Mouse (Mus musculus): ENCODE measurements at regions not wholly inside any gene's neighbourhood (a gene's known extent, or its start where the extent isn't known, plus 50 kb on each side); places are given as distances from the start of the nearest gene placed in this dataset.
A peak's percentile ranks its signal among the peaks of the same experiment; 100 is the strongest.

- H3K27ac ChIP-seq (ENCODE audit: low read depth, low read length), result no peak overlapping the region
- H3K36me3 ChIP-seq (ENCODE audit: control insufficient read depth, insufficient read depth, low read length), result no peaks in the 10 kb centered on the region
- ATAC-seq (ENCODE audit: low FRiP score) (peak; percentile 66; the same call in 1 of the 2 replicates), DNase-seq (ENCODE audit: low spot score, missing footprints) (peak; percentile 87)
- H3K9ac ChIP-seq (ENCODE audit: low read length), result no peak overlapping the region
- H3K4me2 ChIP-seq, result no peak overlapping the region
- H3K27me3 ChIP-seq (ENCODE audit: control insufficient read depth, insufficient read depth, low read length), result no peaks in the 10 kb centered on the region
- H3K9me3 ChIP-seq (ENCODE audit: control insufficient read depth, low read length), result no peaks in the 10 kb centered on the region
- no peak overlapping the region for H3K4me3 ChIP-seq (ENCODE audit: low read depth, low read length)
- H3K4me1 ChIP-seq (ENCODE audit: control insufficient read depth, insufficient read depth, low read length), result peaks cover 2% of the 10 kb centered on the region; the same call in 1 of the 2 replicates
- WGBS, result 9% methylated on average over 5 of the region's 5 CpGs
These were observed 535.4 kb upstream of the Sel1l start for GRCm38 (mm10) chr12:92384266-92384937.

- Histone ChIP-seq H3K4me1 (ENCODE audit: control insufficient read depth, insufficient read depth, low read length) (peaks cover 1% of the 10 kb centered on the region; the same call in 1 of the 2 replicates), H3K27ac (ENCODE audit: low read depth, low read length) (no peak overlapping the region), H3K4me2 (no peak overlapping the region), H3K36me3 (ENCODE audit: control insufficient read depth, insufficient read depth, low read length) (no peaks in the 10 kb centered on the region), H3K27me3 (ENCODE audit: control insufficient read depth, insufficient read depth, low read length) (no peaks in the 10 kb centered on the region), H3K9ac (ENCODE audit: low read length) (no peak overlapping the region), H3K9me3 (ENCODE audit: control insufficient read depth, low read length) (no peaks in the 10 kb centered on the region), H3K4me3 (ENCODE audit: low read depth, low read length) (no peak overlapping the region)
- ATAC-seq (ENCODE audit: low FRiP score) (no peak), DNase-seq (ENCODE audit: low spot score, missing footprints) (no peak)
- WGBS, result 75% methylated on average over 3 of the region's 3 CpGs
These were observed 530.2 kb upstream of the Sel1l start for GRCm38 (mm10) chr12:92379130-92379529.

- no peak for ATAC-seq (ENCODE audit: low FRiP score)
- no peak overlapping the region for H3K4me3 ChIP-seq (ENCODE audit: low read depth, low read length)
- H3K9me3 ChIP-seq (ENCODE audit: control insufficient read depth, low read length), result no peaks in the 10 kb centered on the region
- H3K4me2 ChIP-seq, result no peak overlapping the region
- DNase-seq (ENCODE audit: low spot score, missing footprints), result no peak
- no peaks in the 10 kb centered on the region for H3K36me3 ChIP-seq (ENCODE audit: control insufficient read depth, insufficient read depth, low read length)
- H3K27me3 ChIP-seq (ENCODE audit: control insufficient read depth, insufficient read depth, low read length), result no peaks in the 10 kb centered on the region
- H3K27ac ChIP-seq (ENCODE audit: low read depth, low read length), result no peak overlapping the region
- no peaks in the 10 kb centered on the region for H3K4me1 ChIP-seq (ENCODE audit: control insufficient read depth, insufficient read depth, low read length)
- 85% methylated on average over 5 of the region's 5 CpGs for WGBS
- H3K9ac ChIP-seq (ENCODE audit: low read length), result no peak overlapping the region
These were observed 517.0 kb upstream of the Sel1l start for GRCm38 (mm10) chr12:92365926-92366325.

- Histone ChIP-seq H3K4me1 (ENCODE audit: control insufficient read depth, insufficient read depth, low read length) (no peaks in the 10 kb centered on the region), H3K9ac (ENCODE audit: low read length) (no peak overlapping the region), H3K4me2 (no peak overlapping the region), H3K4me3 (ENCODE audit: low read depth, low read length) (no peak overlapping the region), H3K27me3 (ENCODE audit: control insufficient read depth, insufficient read depth, low read length) (no peaks in the 10 kb centered on the region), H3K27ac (ENCODE audit: low read depth, low read length) (no peak overlapping the region), H3K36me3 (ENCODE audit: control insufficient read depth, insufficient read depth, low read length) (no peaks in the 10 kb centered on the region), H3K9me3 (ENCODE audit: control insufficient read depth, low read length) (no peaks in the 10 kb centered on the region)
- no peak for DNase-seq (ENCODE audit: low spot score, missing footprints)
- no peak for ATAC-seq (ENCODE audit: low FRiP score)
- 72% methylated on average over 4 of the region's 4 CpGs for whole genome bisulfite sequencing
These were observed 504.7 kb upstream of the Sel1l start for GRCm38 (mm10) chr12:92353386-92354257.

- H3K4me2 ChIP-seq, result no peak overlapping the region
- no peak overlapping the region for H3K27ac ChIP-seq (ENCODE audit: low read depth, low read length)
- H3K4me1 ChIP-seq (ENCODE audit: control insufficient read depth, insufficient read depth, low read length), result no peaks in the 10 kb centered on the region
- no peak overlapping the region for H3K9ac ChIP-seq (ENCODE audit: low read length)
- H3K27me3 ChIP-seq (ENCODE audit: control insufficient read depth, insufficient read depth, low read length), result no peaks in the 10 kb centered on the region
- no peaks in the 10 kb centered on the region for H3K36me3 ChIP-seq (ENCODE audit: control insufficient read depth, insufficient read depth, low read length)
- DNase-seq (ENCODE audit: low spot score, missing footprints) (no peak), ATAC-seq (ENCODE audit: low FRiP score) (no peak)
- 70% methylated on average over 1 of the region's 1 CpGs for WGBS
- no peak overlapping the region for H3K4me3 ChIP-seq (ENCODE audit: low read depth, low read length)
- no peaks in the 10 kb centered on the region for H3K9me3 ChIP-seq (ENCODE audit: control insufficient read depth, low read length)
These were observed 469.3 kb upstream of the Sel1l start for GRCm38 (mm10) chr12:92318241-92318640.

- H3K4me3 ChIP-seq (ENCODE audit: low read depth, low read length), result no peak overlapping the region
- ATAC-seq (ENCODE audit: low FRiP score) (no peak), DNase-seq (ENCODE audit: low spot score, missing footprints) (no peak)
- no peak overlapping the region for H3K9ac ChIP-seq (ENCODE audit: low read length)
- H3K9me3 ChIP-seq (ENCODE audit: control insufficient read depth, low read length), result no peaks in the 10 kb centered on the region
- H3K36me3 ChIP-seq (ENCODE audit: control insufficient read depth, insufficient read depth, low read length), result no peaks in the 10 kb centered on the region
- no peaks in the 10 kb centered on the region for H3K4me1 ChIP-seq (ENCODE audit: control insufficient read depth, insufficient read depth, low read length)
- no peaks in the 10 kb centered on the region for H3K27me3 ChIP-seq (ENCODE audit: control insufficient read depth, insufficient read depth, low read length)
- 95% methylated on average over 3 of the region's 3 CpGs for WGBS
- H3K27ac ChIP-seq (ENCODE audit: low read depth, low read length), result no peak overlapping the region
- H3K4me2 ChIP-seq, result no peak overlapping the region
These were observed 468.7 kb upstream of the Sel1l start for GRCm38 (mm10) chr12:92317609-92318008.

GRCm38 (mm10) chr12:92316285-92316684 lies 467.3 kb upstream of the Sel1l start:
- no peak overlapping the region for H3K9ac ChIP-seq (ENCODE audit: low read length)

GRCm38 (mm10) chr12:92315820-92316219 lies 466.9 kb upstream of the Sel1l start:
- ATAC-seq (ENCODE audit: low FRiP score) (no peak), DNase-seq (ENCODE audit: low spot score, missing footprints) (no peak)
- Histone ChIP-seq H3K4me1 (ENCODE audit: control insufficient read depth, insufficient read depth, low read length) (no peaks in the 10 kb centered on the region), H3K9me3 (ENCODE audit: control insufficient read depth, low read length) (no peaks in the 10 kb centered on the region), H3K4me3 (ENCODE audit: low read depth, low read length) (no peak overlapping the region), H3K4me2 (no peak overlapping the region), H3K27me3 (ENCODE audit: control insufficient read depth, insufficient read depth, low read length) (no peaks in the 10 kb centered on the region), H3K27ac (ENCODE audit: low read depth, low read length) (no peak overlapping the region), H3K9ac (ENCODE audit: low read length) (no peak overlapping the region), H3K36me3 (ENCODE audit: control insufficient read depth, insufficient read depth, low read length) (no peaks in the 10 kb centered on the region)
- WGBS, result 89% methylated on average over 2 of the region's 2 CpGs

More at GRCm38 (mm10) chr12:92316285-92316684, 467.3 kb upstream of the Sel1l start:
- H3K36me3 ChIP-seq (ENCODE audit: control insufficient read depth, insufficient read depth, low read length), result no peaks in the 10 kb centered on the region
- H3K27me3 ChIP-seq (ENCODE audit: control insufficient read depth, insufficient read depth, low read length), result no peaks in the 10 kb centered on the region
- no peak for DNase-seq (ENCODE audit: low spot score, missing footprints)
- no peaks in the 10 kb centered on the region for H3K9me3 ChIP-seq (ENCODE audit: control insufficient read depth, low read length)
- no peaks in the 10 kb centered on the region for H3K4me1 ChIP-seq (ENCODE audit: control insufficient read depth, insufficient read depth, low read length)
- no peak overlapping the region for H3K27ac ChIP-seq (ENCODE audit: low read depth, low read length)
- no peak overlapping the region for H3K4me2 ChIP-seq
- ATAC-seq (ENCODE audit: low FRiP score), result no peak
- no peak overlapping the region for H3K4me3 ChIP-seq (ENCODE audit: low read depth, low read length)

GRCm38 (mm10) chr12:92302951-92303591 lies 454.1 kb upstream of the Sel1l start:
- Histone ChIP-seq H3K36me3 (ENCODE audit: control insufficient read depth, insufficient read depth, low read length) (no peaks in the 10 kb centered on the region), H3K4me2 (no peak overlapping the region), H3K9ac (ENCODE audit: low read length) (no peak overlapping the region), H3K27me3 (ENCODE audit: control insufficient read depth, insufficient read depth, low read length) (no peaks in the 10 kb centered on the region), H3K4me1 (ENCODE audit: control insufficient read depth, insufficient read depth, low read length) (no peaks in the 10 kb centered on the region), H3K4me3 (ENCODE audit: low read depth, low read length) (no peak overlapping the region), H3K9me3 (ENCODE audit: control insufficient read depth, low read length) (no peaks in the 10 kb centered on the region), H3K27ac (ENCODE audit: low read depth, low read length) (no peak overlapping the region)
- 27% methylated on average over 14 of the region's 14 CpGs for WGBS
- ATAC-seq (ENCODE audit: low FRiP score) (peak; percentile 88), DNase-seq (ENCODE audit: low spot score, missing footprints) (peak; percentile 97)

Measured in midbrain, embryonic 11.5 days (tissue).